Mouse (Mus musculus) midbrain, embryonic 11.5 days (tissue): ENCODE measurements around the gene Rpap3. TPM values are rescaled to one million over a fixed set of nuclear protein-coding genes. Genes with fewer than 3 reads are reported as not detected.
A peak's percentile ranks its signal among the peaks of the same experiment; 100 is the strongest.

Experiments
- ATAC-seq: fragments of 200-750 bp; cut with Nextera tagmentation; 2 replicates; pipeline ENCODE4 v1.8.0; 2017; ENCODE audit warnings: moderate TSS enrichment, moderate library complexity; ENCODE audit not compliant: low FRiP score
- DNase-seq: peaks from one replicate; pipeline ENCODE4 v3.0.0; 2015; ENCODE audit warnings: low spot score; ENCODE audit errors: missing footprints
- H3K27ac ChIP-seq: fragments of 300-500 bp; sonication (generic); 2 replicates; pipeline ENCODE4 v1.5.1; 2014; ENCODE audit warnings: low read depth, low read length
- H3K27me3 ChIP-seq: fragments of 300-500 bp; sonication (generic); 2 replicates; pipeline ENCODE4 v1.6.1; 2014; ENCODE audit warnings: mild to moderate bottlenecking, low read length, moderate library complexity, mixed read lengths; ENCODE audit not compliant: control insufficient read depth, insufficient read depth
- H3K36me3 ChIP-seq: fragments of 300-500 bp; sonication (generic); 2 replicates; pipeline ENCODE4 v1.6.1; 2014; ENCODE audit warnings: mild to moderate bottlenecking, low read length, moderate library complexity, mixed read lengths; ENCODE audit not compliant: control insufficient read depth, insufficient read depth
- H3K4me1 ChIP-seq: fragments of 300-500 bp; sonication (generic); 2 replicates; pipeline ENCODE4 v1.6.1; 2014; ENCODE audit warnings: low read length; ENCODE audit not compliant: control insufficient read depth, insufficient read depth
- H3K4me2 ChIP-seq: fragments of 300-500 bp; sonication (generic); 2 replicates; pipeline ENCODE4 v1.6.1; 2014; ENCODE audit warnings: mild to moderate bottlenecking, moderate library complexity
- H3K4me3 ChIP-seq: fragments of 300-500 bp; sonication (generic); 2 replicates; pipeline ENCODE4 v1.5.1; 2014; ENCODE audit warnings: low read depth, low read length
- H3K9ac ChIP-seq: fragments of 300-500 bp; sonication (generic); 2 replicates; pipeline ENCODE4 v1.6.1; 2014; ENCODE audit warnings: low read length
- H3K9me3 ChIP-seq: fragments of 300-500 bp; sonication (generic); 2 replicates; pipeline ENCODE4 v1.6.1; 2016; ENCODE audit warnings: low read length; ENCODE audit not compliant: control insufficient read depth
- WGBS: fragments of 180-500 bp; shearing (Covaris S2); extraction: QIAGEN DNeasy Blood & Tissue Kit; methylation state at CpG from one replicate; pipeline ENCODE4 v1.1.7; 2014; 5-methylcytosine and 5-hydroxymethylcytosine counted together
- polyA plus RNA-seq: library from polyadenylated mRNA; unstranded; fragments of >200 nt; fragmentation: Nextera tagmentation; extraction: Ambion mirVana; gene quantifications from 2 replicates; pipeline ENCODE4 v1.2.1, GENCODE M21; 2014

The Rpap3 gene
- polyA plus RNA-seq, 1 experiment from 2014 or later, result 56.4 TPM

DNA sequence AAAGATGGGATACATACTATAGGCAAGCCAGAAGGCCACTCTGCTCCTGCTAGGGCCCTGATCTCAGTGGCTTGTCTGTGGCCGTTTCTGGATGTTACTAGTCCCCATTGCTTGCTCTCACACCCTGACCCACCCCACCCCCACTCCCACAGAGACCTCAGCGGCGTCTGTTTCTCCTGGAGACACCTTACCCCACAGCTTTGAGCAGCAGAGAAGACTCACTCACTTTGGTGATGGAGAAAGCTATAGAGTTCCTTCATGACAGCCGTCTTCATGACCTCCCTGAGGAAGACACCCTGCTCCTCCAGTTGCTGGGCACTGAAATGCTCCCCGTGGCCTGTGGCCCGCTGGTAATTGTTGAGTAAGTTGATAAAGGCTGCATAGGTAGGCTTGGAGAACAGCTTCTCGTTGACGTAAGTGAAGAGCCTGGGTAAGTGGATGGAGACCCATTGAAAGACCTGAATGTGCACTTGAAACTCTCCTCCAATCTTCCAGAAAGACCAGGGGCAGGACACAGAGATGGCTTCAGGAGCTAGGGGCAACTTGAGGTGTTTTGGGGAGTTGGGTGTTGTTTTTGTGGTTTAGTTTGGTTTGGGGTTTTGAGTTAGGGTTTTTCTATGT, 13.0 kb upstream of the Rpap3 start:
- peak; percentile 62 for DNase-seq
- Histone ChIP-seq H3K4me2 (no peak overlapping the region), H3K9ac (no peak overlapping the region), H3K27ac (no peak overlapping the region), H3K4me3 (no peak overlapping the region), H3K4me1 (no peaks in the 10 kb centered on the region), H3K9me3 (no peaks in the 10 kb centered on the region), H3K27me3 (no peaks in the 10 kb centered on the region), H3K36me3 (no peaks in the 10 kb centered on the region)
- WGBS, result 87% methylated on average over 8 of the region's 8 CpGs
- ATAC-seq, result no peak

DNA sequence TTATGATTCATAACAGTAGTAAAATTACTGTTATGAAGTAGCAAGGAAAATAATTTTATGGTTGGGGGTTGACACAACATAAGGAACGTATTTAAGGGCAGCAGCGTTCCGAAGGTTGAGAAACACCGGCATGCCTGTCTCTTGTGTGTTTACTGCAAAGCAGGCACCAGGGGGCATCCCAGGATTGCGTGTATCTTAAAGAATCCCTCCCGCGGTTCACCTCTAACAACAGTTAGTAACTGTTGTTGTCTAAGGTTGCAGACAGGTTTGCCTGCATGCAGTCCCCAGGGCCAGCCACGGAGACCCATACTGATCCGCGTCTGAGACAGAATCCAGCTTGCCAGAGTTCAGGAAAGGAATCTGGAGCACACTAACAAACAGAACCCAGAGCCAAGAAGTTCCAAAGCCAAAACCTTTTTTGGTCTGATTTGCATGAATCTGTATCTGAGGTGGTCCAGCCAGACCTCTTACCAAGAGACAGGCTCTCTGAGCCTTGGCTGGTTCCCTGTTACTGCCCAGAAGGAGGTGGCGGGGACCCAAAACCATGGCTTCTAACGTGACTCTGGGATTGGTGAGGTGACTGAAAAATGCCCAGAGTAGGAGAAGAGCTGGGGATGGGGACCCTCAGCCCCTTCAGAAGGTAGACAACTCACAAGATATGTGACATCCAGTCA, 12.4 kb upstream of the Rpap3 start:
- H3K27ac ChIP-seq, result no peak overlapping the region
- H3K9ac ChIP-seq, result no peak overlapping the region
- peak; percentile 93 for DNase-seq
- no peak for ATAC-seq
- H3K4me1 ChIP-seq, result no peaks in the 10 kb centered on the region
- no peak overlapping the region for H3K4me3 ChIP-seq
- no peaks in the 10 kb centered on the region for H3K36me3 ChIP-seq
- WGBS, result 37% methylated on average over 12 of the region's 12 CpGs
- no peaks in the 10 kb centered on the region for H3K27me3 ChIP-seq
- H3K9me3 ChIP-seq, result no peaks in the 10 kb centered on the region
- no peak overlapping the region for H3K4me2 ChIP-seq

DNA sequence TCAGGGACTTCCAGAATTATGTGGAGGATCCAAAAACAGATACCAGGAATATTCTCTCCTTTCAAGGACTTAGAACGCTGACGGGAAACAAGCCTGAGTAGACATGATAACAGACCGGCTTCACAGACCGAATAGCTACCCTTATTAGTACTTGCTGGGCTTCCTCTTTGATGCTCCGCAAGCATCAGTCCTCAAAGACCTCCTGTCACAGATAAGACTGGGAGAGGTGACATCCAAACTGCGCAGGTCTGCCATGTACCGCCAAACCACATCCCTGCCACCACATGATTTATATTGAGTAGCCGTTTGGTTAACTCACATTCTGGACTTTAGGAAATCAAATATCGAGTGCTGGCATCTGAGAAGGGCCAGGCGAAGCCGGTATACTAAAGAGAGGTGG, 11.2 kb upstream of the Rpap3 start:
- 92% methylated on average over 11 of the region's 11 CpGs for WGBS
- ATAC-seq, result no peak

DNA sequence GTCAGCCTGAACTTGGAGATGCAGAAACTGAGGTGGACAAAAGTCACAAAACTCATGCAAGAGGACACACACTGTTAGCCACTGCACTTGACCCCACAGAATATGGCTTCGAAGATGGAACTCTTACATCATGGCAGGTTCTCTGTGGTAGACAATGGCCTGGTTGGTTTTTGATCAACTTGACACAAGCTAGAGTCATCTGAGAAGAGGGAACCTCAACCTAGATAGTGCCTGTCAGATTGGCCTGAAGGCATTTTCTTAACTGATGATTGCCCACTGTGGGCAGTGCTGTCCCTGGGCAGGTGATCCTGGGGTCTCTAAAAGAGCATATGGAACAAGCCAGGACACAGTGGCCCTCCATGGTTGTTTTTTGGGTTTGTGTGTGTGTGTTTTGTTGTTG, 10.1 kb upstream of the Rpap3 start:
- H3K27ac ChIP-seq, result no peak overlapping the region
- no peak for ATAC-seq
- no peak overlapping the region for H3K4me3 ChIP-seq
- H3K9ac ChIP-seq, result no peak overlapping the region
- no peaks in the 10 kb centered on the region for H3K9me3 ChIP-seq
- peak; percentile 12 for DNase-seq
- no peak overlapping the region for H3K4me2 ChIP-seq
- no peaks in the 10 kb centered on the region for H3K4me1 ChIP-seq
- no peaks in the 10 kb centered on the region for H3K27me3 ChIP-seq
- WGBS, result 97% methylated on average over 1 of the region's 1 CpGs
- no peaks in the 10 kb centered on the region for H3K36me3 ChIP-seq

More for the DNA sequence above, 11.2 kb upstream of the Rpap3 start:
- peak; percentile 19 for DNase-seq
- Histone ChIP-seq H3K4me1 (no peaks in the 10 kb centered on the region), H3K27ac (no peak overlapping the region), H3K9me3 (no peaks in the 10 kb centered on the region), H3K36me3 (no peaks in the 10 kb centered on the region), H3K4me3 (no peak overlapping the region), H3K27me3 (no peaks in the 10 kb centered on the region), H3K4me2 (no peak overlapping the region), H3K9ac (no peak overlapping the region)

DNA sequence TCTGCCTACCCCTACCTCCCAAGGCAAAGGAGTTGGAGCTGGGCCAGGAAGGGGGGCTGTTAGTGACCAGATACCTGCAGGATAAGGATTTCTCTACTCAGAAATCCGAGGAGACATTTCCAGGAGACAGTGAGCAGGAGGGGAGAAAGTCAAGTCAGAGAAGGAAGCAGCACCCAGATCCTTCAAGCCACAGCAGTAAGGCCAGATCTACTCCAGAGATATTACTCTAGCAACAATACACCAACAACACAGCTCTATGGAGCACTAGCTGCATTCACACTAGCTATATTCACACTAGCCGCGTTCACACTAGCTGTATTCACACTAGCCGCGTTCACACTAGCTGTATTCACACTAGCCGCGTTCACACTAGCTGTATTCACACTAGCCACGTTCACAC, 9.5 kb upstream of the Rpap3 start:
- 94% methylated on average over 8 of the region's 8 CpGs for WGBS
- no peak overlapping the region for H3K9ac ChIP-seq
- H3K27ac ChIP-seq, result no peak overlapping the region
- DNase-seq (no peak), ATAC-seq (no peak)
- no peak overlapping the region for H3K4me2 ChIP-seq
- H3K36me3 ChIP-seq, result no peaks in the 10 kb centered on the region
- H3K4me3 ChIP-seq, result no peak overlapping the region
- no peaks in the 10 kb centered on the region for H3K27me3 ChIP-seq
- H3K4me1 ChIP-seq, result no peaks in the 10 kb centered on the region
- H3K9me3 ChIP-seq, result no peaks in the 10 kb centered on the region

DNA sequence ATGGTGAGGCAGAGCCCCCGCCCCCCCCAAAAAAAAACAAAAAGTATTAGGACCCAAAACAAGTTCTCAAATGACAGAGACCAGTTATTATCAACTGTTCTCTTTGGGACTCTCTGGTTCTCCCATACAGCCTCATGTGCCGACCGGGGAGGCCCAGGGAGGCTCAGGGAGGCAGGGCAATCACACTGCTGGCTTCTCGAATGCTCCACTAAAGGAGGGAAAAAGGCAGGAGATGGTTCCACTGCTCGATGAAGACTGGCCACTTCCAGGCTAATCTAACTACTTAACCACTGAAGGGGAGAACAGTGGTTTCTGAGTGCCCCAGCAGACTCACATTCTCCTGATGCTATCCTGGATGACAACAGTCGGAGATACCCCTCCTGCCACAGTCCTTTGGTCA, 6.9 kb upstream of the Rpap3 start:
- WGBS, result 63% methylated on average over 6 of the region's 6 CpGs
- Histone ChIP-seq H3K27ac (no peak overlapping the region), H3K27me3 (no peaks in the 10 kb centered on the region), H3K9ac (no peak overlapping the region), H3K9me3 (no peaks in the 10 kb centered on the region), H3K36me3 (no peaks in the 10 kb centered on the region), H3K4me3 (no peak overlapping the region), H3K4me1 (no peaks in the 10 kb centered on the region), H3K4me2 (no peak overlapping the region)
- DNase-seq, result peak; percentile 61
- ATAC-seq, result no peak

DNA sequence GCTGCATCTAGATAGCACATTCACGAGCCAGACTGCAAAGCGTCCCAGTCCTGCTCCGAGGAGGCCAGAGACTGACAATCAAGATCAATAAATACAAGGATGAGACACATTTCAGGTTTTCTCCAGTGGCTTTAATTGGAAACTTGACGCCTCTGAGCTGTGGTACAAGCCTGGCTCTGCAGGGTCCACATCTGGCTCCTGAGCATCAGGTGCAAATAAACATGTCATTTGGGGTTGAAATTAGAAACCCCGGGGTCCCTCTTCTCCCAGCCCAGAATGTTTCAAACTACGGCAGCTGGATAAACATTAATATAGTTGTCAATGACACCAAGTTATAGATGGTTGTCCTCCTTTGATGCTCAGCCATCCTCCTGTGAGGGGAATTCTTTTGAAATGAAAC, 5.3 kb upstream of the Rpap3 start:
- H3K4me3 ChIP-seq, result no peak overlapping the region
- ATAC-seq (no peak), DNase-seq (no peak)
- no peaks in the 10 kb centered on the region for H3K27me3 ChIP-seq
- no peaks in the 10 kb centered on the region for H3K36me3 ChIP-seq
- 72% methylated on average over 6 of the region's 6 CpGs for WGBS
- H3K27ac ChIP-seq, result no peak overlapping the region
- no peak overlapping the region for H3K9ac ChIP-seq
- no peaks in the 10 kb centered on the region for H3K9me3 ChIP-seq
- H3K4me2 ChIP-seq, result no peak overlapping the region
- H3K4me1 ChIP-seq, result peaks cover 2% of the 10 kb centered on the region; the same call in 1 of the 2 replicates

GRCm38 (mm10) chr15:97696616-97697015, 9.0 kb downstream of the Rpap3 start:
- DNase-seq, result no peak
- Histone ChIP-seq H3K36me3 (peaks cover 20% of the 10 kb centered on the region), H3K27me3 (no peaks in the 10 kb centered on the region), H3K9me3 (no peaks in the 10 kb centered on the region), H3K4me1 (no peaks in the 10 kb centered on the region), H3K4me2 (no peak overlapping the region), H3K27ac (no peak overlapping the region), H3K9ac (no peak overlapping the region), H3K4me3 (no peak overlapping the region)
- no peak for ATAC-seq
- 88% methylated on average over 10 of the region's 10 CpGs for WGBS

DNA sequence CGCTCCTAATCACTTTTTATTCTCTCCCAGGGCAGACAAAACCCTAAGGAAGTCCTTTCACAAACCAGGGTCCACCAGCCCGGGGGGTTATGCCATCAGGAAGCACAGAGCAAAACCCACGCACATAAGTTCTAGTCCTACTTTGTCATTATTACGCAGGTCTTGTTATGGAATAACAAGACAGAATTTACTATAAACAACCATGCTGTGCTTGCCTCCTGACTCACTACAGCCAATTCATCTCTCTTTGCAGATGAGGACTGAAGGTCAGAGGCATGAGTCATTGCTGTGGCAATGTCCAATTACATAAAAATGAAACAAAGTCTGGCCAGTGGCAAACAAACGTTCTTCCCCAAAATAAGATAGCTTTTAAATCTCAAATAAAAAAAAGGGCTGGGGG, 12.2 kb downstream of the Rpap3 start:
- H3K9ac ChIP-seq, result no peak overlapping the region
- WGBS, result 90% methylated on average over 5 of the region's 5 CpGs
- H3K4me3 ChIP-seq, result no peak overlapping the region
- ATAC-seq (no peak), DNase-seq (no peak)
- no peaks in the 10 kb centered on the region for H3K9me3 ChIP-seq
- no peak overlapping the region for H3K27ac ChIP-seq
- H3K27me3 ChIP-seq, result no peaks in the 10 kb centered on the region
- H3K4me1 ChIP-seq, result no peaks in the 10 kb centered on the region
- no peak overlapping the region for H3K4me2 ChIP-seq
- peaks cover 15% of the 10 kb centered on the region for H3K36me3 ChIP-seq
